Mouse (Mus musculus) midbrain, embryonic 13.5 days (tissue): ENCODE results near the gene Ifit3. TPM values are rescaled to one million over a fixed set of nuclear protein-coding genes. Genes with fewer than 3 reads are reported as not detected.

ENCODE experiments used
- ATAC-seq: fragments of 200-750 bp; cut with Nextera tagmentation; 2 replicates; pipeline ENCODE4 v1.8.0; 2017; ENCODE audit warnings: mild to moderate bottlenecking, moderate TSS enrichment, moderate library complexity
- H3K27ac ChIP-seq: fragments of 300-500 bp; sonication (generic); 2 replicates; pipeline ENCODE4 v1.5.1; 2015; ENCODE audit warnings: inconsistent platforms, mild to moderate bottlenecking, moderate library complexity
- H3K27me3 ChIP-seq: fragments of 300-500 bp; sonication (generic); 2 replicates; pipeline ENCODE4 v1.6.1; 2015; ENCODE audit warnings: mild to moderate bottlenecking, inconsistent platforms
- H3K36me3 ChIP-seq: fragments of 300-500 bp; sonication (generic); 2 replicates; pipeline ENCODE4 v1.6.1; 2015; ENCODE audit warnings: mild to moderate bottlenecking, inconsistent platforms
- H3K4me1 ChIP-seq: fragments of 300-500 bp; sonication (generic); replicated peaks from 2 replicates; pipeline ENCODE4 v1.6.1; 2015; ENCODE audit warnings: inconsistent platforms
- H3K4me2 ChIP-seq: fragments of 300-500 bp; sonication (generic); replicated peaks from 2 replicates; pipeline ENCODE4 v1.6.1; 2015; ENCODE audit warnings: moderate library complexity, mild to moderate bottlenecking, inconsistent platforms
- H3K4me3 ChIP-seq: fragments of 300-500 bp; sonication (generic); replicated peaks from 2 replicates; pipeline ENCODE4 v1.5.1; 2015; ENCODE audit warnings: mild to moderate bottlenecking, inconsistent platforms
- H3K9ac ChIP-seq: fragments of 300-500 bp; sonication (generic); replicated peaks from 2 replicates; pipeline ENCODE4 v1.6.1; 2015; ENCODE audit warnings: mild to moderate bottlenecking, inconsistent platforms
- H3K9me3 ChIP-seq: fragments of 300-500 bp; sonication (generic); 2 replicates; pipeline ENCODE4 v1.6.1; 2016; ENCODE audit warnings: mild to moderate bottlenecking, inconsistent platforms
- WGBS: fragments of 180-500 bp; shearing (Covaris S2); methylation state at CpG from one replicate; pipeline ENCODE4 v1.1.7; 2015; 5-methylcytosine and 5-hydroxymethylcytosine counted together
- polyA plus RNA-seq: library from polyadenylated mRNA; unstranded; fragments of >200 nt; fragmentation: Nextera tagmentation; extraction: Ambion mirVana; gene quantifications from 2 replicates; pipeline ENCODE4 v1.2.1, GENCODE M21; 2015

Ifit3 gene
- polyA plus RNA-seq, 1 experiment from 2014 or later, result 0.92 TPM

GRCm38 (mm10) chr19:34627496-34627895 is 44.2 kb downstream of the Ifit3 start:
- H3K36me3 ChIP-seq, result no peaks in the 10 kb centered on the region
- H3K4me1 ChIP-seq, result no peaks in the 10 kb centered on the region
- no peak overlapping the region for H3K9ac ChIP-seq
- H3K4me3 ChIP-seq, result no peak overlapping the region
- H3K27me3 ChIP-seq, result no peaks in the 10 kb centered on the region
- no peak overlapping the region for H3K27ac ChIP-seq
- ATAC-seq, result no peak
- H3K4me2 ChIP-seq, result no peak overlapping the region
- no peaks in the 10 kb centered on the region for H3K9me3 ChIP-seq
- whole genome bisulfite sequencing, result 75% methylated on average over 2 of the region's 2 CpGs

- no peak for ATAC-seq
These were observed 48.2 kb downstream of the Ifit3 start for GRCm38 (mm10) chr19:34631487-34631886.

DNA sequence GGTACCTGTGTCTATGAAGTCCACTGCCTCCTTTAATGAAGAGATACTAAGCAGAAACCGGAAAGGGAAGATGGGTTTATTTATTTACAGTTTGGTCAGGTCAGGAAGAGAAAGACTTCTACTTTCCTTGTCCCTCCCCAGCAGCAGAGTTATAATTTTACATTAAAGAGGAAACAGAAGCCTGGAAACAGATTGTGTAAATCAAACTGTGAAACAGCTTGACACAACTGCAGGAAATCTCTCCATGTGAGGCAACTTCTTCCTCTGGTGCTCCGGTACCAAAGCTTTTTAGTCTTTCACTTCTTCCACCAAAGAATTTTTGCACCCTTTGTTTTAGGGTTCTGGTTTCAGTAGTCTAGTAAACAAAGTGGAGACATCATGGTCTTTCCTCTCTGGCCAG is 50.2 kb downstream of the Ifit3 start:
- no peaks in the 10 kb centered on the region for H3K27me3 ChIP-seq
- no peak overlapping the region for H3K27ac ChIP-seq
- H3K4me1 ChIP-seq, result no peaks in the 10 kb centered on the region
- no peak for ATAC-seq
- WGBS, result 88% methylated on average over 2 of the region's 2 CpGs
- no peaks in the 10 kb centered on the region for H3K36me3 ChIP-seq
- H3K4me3 ChIP-seq, result no peak overlapping the region
- no peaks in the 10 kb centered on the region for H3K9me3 ChIP-seq
- no peak overlapping the region for H3K9ac ChIP-seq
- no peak overlapping the region for H3K4me2 ChIP-seq

More at GRCm38 (mm10) chr19:34631487-34631886, 48.2 kb downstream of the Ifit3 start:
- H3K4me3 ChIP-seq, result no peak overlapping the region
- H3K9me3 ChIP-seq, result no peaks in the 10 kb centered on the region
- H3K36me3 ChIP-seq, result no peaks in the 10 kb centered on the region
- H3K4me1 ChIP-seq, result no peaks in the 10 kb centered on the region
- H3K27me3 ChIP-seq, result no peaks in the 10 kb centered on the region
- no peak overlapping the region for H3K9ac ChIP-seq
- no peak overlapping the region for H3K27ac ChIP-seq
- H3K4me2 ChIP-seq, result no peak overlapping the region

- Histone ChIP-seq H3K4me1 (no peaks in the 10 kb centered on the region), H3K9ac (no peak overlapping the region), H3K27me3 (no peaks in the 10 kb centered on the region), H3K4me3 (no peak overlapping the region), H3K27ac (no peak overlapping the region), H3K36me3 (no peaks in the 10 kb centered on the region), H3K9me3 (no peaks in the 10 kb centered on the region), H3K4me2 (no peak overlapping the region)
- WGBS, result 13% methylated on average over 3 of the region's 3 CpGs
- peak; percentile 82; the same call in 1 of the 2 replicates for ATAC-seq
These were observed 53.7 kb downstream of the Ifit3 start for GRCm38 (mm10) chr19:34636933-34637557.

Other genes with a start within 250 kb of the Ifit3 start
- gene Ch25h, start 108.4 kb upstream of the Ifit3 start, polyA plus RNA-seq, result 0.15 and 0.19 TPM in 2 replicates
- 21.2 and 22.4 TPM in 2 replicates for gene Lipa, start 56.1 kb upstream of the Ifit3 start, polyA plus RNA-seq
- gene Ifit2, start 32.8 kb upstream of the Ifit3 start, polyA plus RNA-seq, result 3.3 and 5.4 TPM in 2 replicates
- 0.35 and 0.48 TPM in 2 replicates for gene Ifit1bl1, start 18.4 kb downstream of the Ifit3 start, polyA plus RNA-seq
- gene Ifit3b, start 24.4 kb downstream of the Ifit3 start, polyA plus RNA-seq, result 0.16 and 0.18 TPM in 2 replicates
- gene Ifit1bl2, start 57.2 kb downstream of the Ifit3 start, polyA plus RNA-seq, result 0.12 and 0.18 TPM in 2 replicates
- gene Ifit1, start 57.3 kb downstream of the Ifit3 start, polyA plus RNA-seq, result 0.09 and 0.17 TPM in 2 replicates
- 2.1 and 2.3 TPM in 2 replicates for gene Slc16a12, start 163.8 kb downstream of the Ifit3 start, polyA plus RNA-seq